Mouse (Mus musculus): ENCODE measurements at regions not wholly inside any gene's neighbourhood (a gene's known extent, or its start where the extent isn't known, plus 50 kb on each side); places are given as distances from the start of the nearest gene placed in this dataset.

- in situ Hi-C loops (cut with MboI, MseI), result no loop called here
These were observed 211.8 kb downstream of the CK137956 start for GRCm38 (mm10) chr4:127758961-127759360.

GRCm38 (mm10) chr4:127756238-127756637 lies 214.5 kb downstream of the CK137956 start:
- in situ Hi-C loops (cut with MboI, MseI), result no loop called here

GRCm38 (mm10) chr4:127750781-127751180 lies 220.0 kb downstream of the CK137956 start:
- in situ Hi-C loops (cut with MboI, MseI), result no loop called here

- in situ Hi-C loops (cut with MboI, MseI), result no loop called here
These were observed 222.9 kb downstream of the CK137956 start for GRCm38 (mm10) chr4:127747876-127748275.

- in situ Hi-C loops (cut with MboI, MseI), result no loop called here
These were observed 234.0 kb downstream of the CK137956 start for GRCm38 (mm10) chr4:127736781-127737180.

GRCm38 (mm10) chr4:127736151-127736550 lies 234.6 kb downstream of the CK137956 start:
- in situ Hi-C loops (cut with MboI, MseI), result no loop called here

- in situ Hi-C loops (cut with MboI, MseI), result no loop called here
These were observed 236.1 kb downstream of the CK137956 start for GRCm38 (mm10) chr4:127734641-127735040.

- in situ Hi-C loops (cut with MboI, MseI), result no loop called here
These were observed 252.1 kb downstream of the CK137956 start for GRCm38 (mm10) chr4:127718661-127719060.

GRCm38 (mm10) chr4:127712274-127712673 lies 258.5 kb downstream of the CK137956 start:
- in situ Hi-C loops (cut with MboI, MseI), result no loop called here

GRCm38 (mm10) chr4:127710816-127711215 lies 259.9 kb downstream of the CK137956 start:
- in situ Hi-C loops (cut with MboI, MseI), result no loop called here

GRCm38 (mm10) chr4:127709746-127710145 lies 261.0 kb downstream of the CK137956 start:
- in situ Hi-C loops (cut with MboI, MseI), result no loop called here

- in situ Hi-C loops (cut with MboI, MseI), result no loop called here
These were observed 262.6 kb downstream of the CK137956 start for GRCm38 (mm10) chr4:127708186-127708585.

- in situ Hi-C loops (cut with MboI, MseI), result no loop called here
These were observed 263.6 kb downstream of the CK137956 start for GRCm38 (mm10) chr4:127707126-127707525.

GRCm38 (mm10) chr4:127701651-127702050 lies 269.1 kb downstream of the CK137956 start:
- in situ Hi-C loops (cut with MboI, MseI), result no loop called here

- in situ Hi-C loops (cut with MboI, MseI), result loop anchor here (10.0 kb wide), 1 partner anchor 595 kb away; no protein-coding TSS in a partner anchor
These were observed 280.8 kb downstream of the CK137956 start for GRCm38 (mm10) chr4:127689986-127690385.

GRCm38 (mm10) chr4:127685021-127685420 lies 285.7 kb downstream of the CK137956 start:
- in situ Hi-C loops (cut with MboI, MseI), result loop anchor here (10.0 kb wide), 1 partner anchor 590 kb away; no protein-coding TSS in a partner anchor

GRCm38 (mm10) chr4:127679391-127679790 lies 291.4 kb downstream of the CK137956 start:
- in situ Hi-C loops (cut with MboI, MseI), result no loop called here

GRCm38 (mm10) chr4:127678437-127678836 lies 292.3 kb downstream of the CK137956 start:
- in situ Hi-C loops (cut with MboI, MseI), result no loop called here

GRCm38 (mm10) chr4:127675745-127676315 lies 294.9 kb downstream of the CK137956 start:
- in situ Hi-C loops (cut with MboI, MseI), result no loop called here

GRCm38 (mm10) chr4:127659950-127660349 lies 302.0 kb upstream of the Gjb5 start:
- in situ Hi-C loops (cut with MboI, MseI), result no loop called here

- in situ Hi-C loops (cut with MboI, MseI), result no loop called here
These were observed 293.6 kb upstream of the Gjb5 start for GRCm38 (mm10) chr4:127651601-127652000.

GRCm38 (mm10) chr4:127648011-127648410 lies 290.0 kb upstream of the Gjb5 start:
- in situ Hi-C loops (cut with MboI, MseI), result no loop called here

- in situ Hi-C loops (cut with MboI, MseI), result no loop called here
These were observed 289.2 kb upstream of the Gjb5 start for GRCm38 (mm10) chr4:127647189-127647588.

Data from regulatory T cell (primary cell).